Mouse (Mus musculus) thymus, adult 2 months (tissue): ENCODE data around the gene Tldc1. TPM values are rescaled to one million over a fixed set of nuclear protein-coding genes. Genes with fewer than 3 reads are reported as not detected.

Experiments used
- DNase-seq: peaks from one replicate; pipeline ENCODE4 v3.0.0; 2021
- H3K27ac ChIP-seq: fragments of 200-500 bp; 2 replicates; pipeline ENCODE4 v1.5.1; 2012; ENCODE audit warnings: low read length, control low read depth; ENCODE audit not compliant: control insufficient read depth, insufficient read depth
- H3K27me3 ChIP-seq: fragments of 200-500 bp; 2 replicates; pipeline ENCODE4 v1.6.1; 2012; ENCODE audit warnings: mild to moderate bottlenecking, low read length, moderate library complexity, mixed read lengths; ENCODE audit not compliant: control insufficient read depth, insufficient read depth
- H3K36me3 ChIP-seq: fragments of 200-500 bp; 2 replicates; pipeline ENCODE4 v1.6.1; 2012; ENCODE audit warnings: mild to moderate bottlenecking, low read length, moderate library complexity; ENCODE audit not compliant: control insufficient read depth, insufficient read depth
- H3K4me1 ChIP-seq: fragments of 200-500 bp; replicated peaks from 2 replicates; pipeline ENCODE4 v1.6.1; 2012; ENCODE audit warnings: low read length; ENCODE audit not compliant: control insufficient read depth, insufficient read depth
- H3K4me3 ChIP-seq: fragments of 200-500 bp; 2 replicates; pipeline ENCODE4 v1.5.1; 2012; ENCODE audit warnings: mild to moderate bottlenecking, low read length, control low read depth, moderate library complexity; ENCODE audit not compliant: control insufficient read depth, insufficient read depth
- CTCF ChIP-seq: fragments of 200-500 bp; IDR thresholded peaks from 2 replicates; pipeline ENCODE4 v1.5.1; 2012; ENCODE audit warnings: mild to moderate bottlenecking, control low read depth, low read length, moderate library complexity, borderline replicate concordance; ENCODE audit not compliant: control insufficient read depth, poor library complexity, insufficient read depth; ENCODE audit errors: extremely low read depth
- POLR2A ChIP-seq: fragments of 200-500 bp; IDR thresholded peaks from 2 replicates; pipeline ENCODE4 v1.6.1; 2012; ENCODE audit warnings: mild to moderate bottlenecking, low read length, control low read depth, moderate library complexity; ENCODE audit not compliant: control insufficient read depth, poor library complexity, insufficient read depth; ENCODE audit errors: extremely low read depth
- whole genome bisulfite sequencing: fragments of 180-500 bp; shearing (Covaris S2); methylation state at CpG from one replicate; pipeline ENCODE4 v1.1.7; 2018; 5-methylcytosine and 5-hydroxymethylcytosine counted together
- polyA plus RNA-seq: library from polyadenylated mRNA; depleted of rRNA; stranded (reverse); fragments of >200 nt; gene quantifications from 2 replicates; pipeline ENCODE4 v1.2.3, GENCODE M21; 2012

Tldc1 gene
- polyA plus RNA-seq, 1 experiment: 13.9 TPM

DNA sequence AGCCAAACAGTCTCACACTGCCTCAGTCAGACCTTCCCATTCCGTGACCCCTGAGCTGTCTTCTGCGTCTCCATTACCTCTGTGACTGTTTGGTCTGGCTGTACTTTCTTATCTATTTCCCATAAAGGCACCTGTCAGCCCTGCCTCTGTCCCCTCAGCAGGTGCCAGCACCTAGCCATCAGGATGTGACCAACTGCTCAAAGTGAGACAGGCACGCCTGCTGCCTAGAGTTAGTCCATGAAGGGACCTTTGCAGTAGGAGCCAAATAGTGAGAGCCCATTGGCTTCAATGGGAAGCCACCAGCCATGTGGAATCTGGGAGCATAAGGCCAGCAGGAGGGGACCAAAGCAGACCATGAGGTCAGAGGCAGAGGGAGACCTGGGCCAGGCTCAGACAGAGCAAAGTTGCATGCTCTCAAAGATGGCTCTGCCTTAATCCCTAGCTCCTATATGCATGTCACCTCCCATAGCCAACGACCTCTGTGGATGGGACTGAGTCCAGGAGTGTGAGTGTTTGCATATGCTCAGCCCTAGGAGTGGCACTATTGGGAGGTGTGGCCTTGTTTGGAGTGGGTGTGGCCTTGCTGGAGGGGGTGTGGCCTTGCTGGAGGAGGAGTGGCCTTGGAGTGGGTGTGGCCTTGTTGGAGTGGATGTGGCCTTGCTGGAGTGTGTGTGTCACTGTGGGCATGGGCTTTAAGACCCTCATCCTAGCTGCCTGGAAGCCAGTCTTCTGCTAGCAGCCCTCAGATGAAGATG lies 3.0 kb upstream of the Tldc1 start:
- no peak overlapping the region for H3K27ac ChIP-seq
- peaks cover 46% of the 10 kb centered on the region for H3K4me1 ChIP-seq
- TF ChIP-seq POLR2A: no peak
- no peak for TF ChIP-seq CTCF
- no peak overlapping the region for H3K4me3 ChIP-seq
- H3K36me3 ChIP-seq: no peaks in the 10 kb centered on the region
- DNase-seq: peak; percentile 27
- H3K27me3 ChIP-seq: no peaks in the 10 kb centered on the region
- WGBS: 84% methylated on average over 4 of the region's 4 CpGs

GRCm38 (mm10) chr8:119780402-119781049 lies 2.3 kb upstream of the Tldc1 start:
- no peak for DNase-seq
- Histone ChIP-seq H3K36me3 (no peaks in the 10 kb centered on the region), H3K4me3 (no peak overlapping the region), H3K4me1 (peaks cover 39% of the 10 kb centered on the region), H3K27ac (no peak overlapping the region), H3K27me3 (no peaks in the 10 kb centered on the region)
- TF ChIP-seq POLR2A (no peak), CTCF (no peak)
- WGBS: 90% methylated on average over 9 of the region's 9 CpGs

GRCm38 (mm10) chr8:119779013-119779737 lies 959 bp upstream of the Tldc1 start:
- peak; percentile 83 for TF ChIP-seq CTCF
- no peak for TF ChIP-seq POLR2A
- H3K27ac ChIP-seq: 0 out of 2 replicates have a peak overlapping the region, but pooled peaks have one; percentile 38
- DNase-seq: peak; percentile 84
- H3K27me3 ChIP-seq: no peaks in the 10 kb centered on the region
- no peaks in the 10 kb centered on the region for H3K36me3 ChIP-seq
- H3K4me3 ChIP-seq: no peak overlapping the region
- peaks cover 27% of the 10 kb centered on the region for H3K4me1 ChIP-seq
- WGBS: 25% methylated on average over 14 of the region's 14 CpGs

- DNase-seq: no peak
- TF ChIP-seq POLR2A: no peak
- no peak for TF ChIP-seq CTCF
- Histone ChIP-seq H3K4me1 (peaks cover 14% of the 10 kb centered on the region), H3K27ac (no peak overlapping the region), H3K4me3 (peak overlapping the region; percentile 81), H3K27me3 (no peaks in the 10 kb centered on the region), H3K36me3 (no peaks in the 10 kb centered on the region)
- 12% methylated on average over 7 of the region's 7 CpGs for WGBS
Observed at GRCm38 (mm10) chr8:119777765-119778164, 451 bp downstream of the Tldc1 start.

DNA sequence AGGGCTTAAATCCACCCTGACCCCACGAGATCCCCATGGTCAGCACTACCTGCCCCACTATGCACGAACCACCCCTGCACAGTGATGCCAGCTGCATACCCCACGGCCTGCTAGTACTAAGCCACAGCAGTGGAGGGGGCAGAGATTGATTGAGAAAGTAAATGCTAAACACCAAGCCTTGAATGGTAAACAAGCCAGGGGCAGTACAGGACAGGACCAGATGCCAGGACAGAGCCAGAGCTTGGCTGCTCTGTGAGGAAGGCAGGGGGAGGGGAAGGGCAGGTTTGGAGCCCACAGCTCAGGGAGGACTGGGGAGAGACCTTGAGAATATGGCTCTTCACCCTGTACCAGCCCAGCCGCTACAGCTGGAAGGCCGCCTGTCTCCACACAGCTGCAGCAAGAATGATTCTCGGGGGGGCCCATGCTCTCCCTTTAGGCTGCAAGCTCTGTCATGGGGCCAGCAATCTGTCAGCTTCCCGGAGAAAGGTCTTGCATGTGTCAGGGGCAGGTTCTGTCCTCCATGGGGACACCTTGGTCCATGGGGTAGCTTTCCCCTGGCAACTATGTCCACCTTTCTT lies 1.5 kb downstream of the Tldc1 start:
- H3K27ac ChIP-seq: no peak overlapping the region
- no peak for TF ChIP-seq CTCF
- TF ChIP-seq POLR2A: no peak
- no peaks in the 10 kb centered on the region for H3K36me3 ChIP-seq
- H3K4me1 ChIP-seq: peaks cover 14% of the 10 kb centered on the region
- H3K27me3 ChIP-seq: no peaks in the 10 kb centered on the region
- DNase-seq: no peak
- H3K4me3 ChIP-seq: no peak overlapping the region
- 93% methylated on average over 7 of the region's 7 CpGs for WGBS
